Mouse (Mus musculus) right cerebral cortex, adult 18-20 months (tissue): Measurements from ENCODE around the gene Cabp2.
"Not testable (repeated sequence)": the region's sequence is repeated elsewhere in the genome, so short reads cannot be mapped to it uniquely, and the experiment has no call there.

Experiments
- DNase-seq: peaks from one replicate; pipeline ENCODE4 v3.0.0; 2022; ENCODE audit warnings: mixed read lengths

Gene Cabp2

DNA sequence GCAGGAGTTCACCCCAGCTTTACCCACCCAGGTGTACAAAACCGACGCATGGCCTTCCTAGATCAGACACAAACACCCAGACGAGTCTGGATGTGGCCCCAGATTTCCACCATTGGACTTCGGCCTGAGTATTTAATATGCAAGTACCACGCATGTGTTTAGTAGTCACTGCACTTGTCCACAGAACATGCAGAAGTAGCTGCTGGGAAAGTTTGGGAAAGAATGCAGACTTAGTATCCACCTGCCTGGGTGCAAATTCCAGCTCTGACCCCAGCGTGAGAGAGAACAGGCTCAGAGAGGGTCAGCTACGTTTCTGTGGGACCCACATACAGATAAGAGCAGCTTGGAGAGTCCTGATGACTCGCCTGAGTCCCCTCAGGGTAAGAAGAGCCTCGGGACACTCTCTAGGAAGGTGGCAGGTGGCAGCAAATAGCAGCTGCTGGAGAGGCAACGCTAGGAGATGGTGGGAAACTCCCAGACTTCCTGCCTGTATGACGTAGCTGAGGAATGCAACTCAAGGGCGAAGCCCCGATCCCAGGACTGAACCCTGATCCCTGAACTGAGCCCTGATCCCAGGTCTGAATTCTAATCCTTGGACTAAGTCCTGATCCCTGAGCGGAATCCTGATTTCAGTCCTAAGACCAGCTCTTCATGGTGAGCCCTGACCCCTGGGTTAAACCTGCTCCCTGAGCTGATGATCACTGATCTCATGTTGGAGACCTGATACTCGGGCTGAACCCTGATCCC, 25.3 kb upstream of the Cabp2 start:
- no peak for DNase-seq

GRCm38 (mm10) chr19:4056727-4057126, 24.7 kb upstream of the Cabp2 start:
- DNase-seq = no peak

DNA sequence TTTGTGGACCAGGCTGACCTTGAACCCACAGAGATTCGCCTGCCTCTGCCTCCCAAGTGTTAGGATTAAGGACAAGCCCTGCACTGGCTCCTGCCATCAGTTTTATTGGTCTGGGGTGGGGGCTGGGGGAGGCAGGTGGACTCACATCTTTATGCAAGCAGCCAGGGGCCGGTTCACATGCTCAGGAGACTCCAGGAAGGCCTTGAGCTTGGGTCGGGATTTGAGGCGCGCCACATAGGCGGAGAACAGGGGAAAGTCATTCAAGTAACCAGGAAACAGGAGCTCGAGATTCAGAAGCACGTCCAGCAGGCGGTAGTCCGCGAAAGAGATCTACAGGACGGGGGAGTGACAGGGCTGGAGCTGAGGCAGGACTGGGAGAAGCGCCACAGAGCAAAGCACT, 24.0 kb upstream of the Cabp2 start:
- DNase-seq = no peak

GRCm38 (mm10) chr19:4057962-4058361, 23.4 kb upstream of the Cabp2 start:
- no peak for DNase-seq

DNA sequence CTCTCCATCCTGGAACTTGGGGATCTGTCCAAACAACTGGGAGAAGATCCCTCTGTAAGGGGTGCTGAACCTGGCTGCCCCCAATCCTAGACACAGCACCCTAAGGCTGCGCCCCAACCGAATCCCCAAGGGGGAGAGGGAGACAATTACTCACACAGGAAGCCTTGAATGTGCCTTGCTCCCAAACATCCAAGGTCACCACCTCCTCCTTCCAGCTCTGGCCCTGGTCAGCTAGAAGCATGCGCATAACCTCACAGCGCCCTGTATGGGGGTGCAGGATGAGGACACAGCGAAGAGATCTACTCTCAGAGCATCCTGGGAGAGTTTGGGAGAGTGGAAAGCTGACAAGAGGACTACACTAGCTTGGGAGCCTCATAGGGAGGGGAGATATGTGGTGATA, 22.8 kb upstream of the Cabp2 start:
- no peak for DNase-seq

DNA sequence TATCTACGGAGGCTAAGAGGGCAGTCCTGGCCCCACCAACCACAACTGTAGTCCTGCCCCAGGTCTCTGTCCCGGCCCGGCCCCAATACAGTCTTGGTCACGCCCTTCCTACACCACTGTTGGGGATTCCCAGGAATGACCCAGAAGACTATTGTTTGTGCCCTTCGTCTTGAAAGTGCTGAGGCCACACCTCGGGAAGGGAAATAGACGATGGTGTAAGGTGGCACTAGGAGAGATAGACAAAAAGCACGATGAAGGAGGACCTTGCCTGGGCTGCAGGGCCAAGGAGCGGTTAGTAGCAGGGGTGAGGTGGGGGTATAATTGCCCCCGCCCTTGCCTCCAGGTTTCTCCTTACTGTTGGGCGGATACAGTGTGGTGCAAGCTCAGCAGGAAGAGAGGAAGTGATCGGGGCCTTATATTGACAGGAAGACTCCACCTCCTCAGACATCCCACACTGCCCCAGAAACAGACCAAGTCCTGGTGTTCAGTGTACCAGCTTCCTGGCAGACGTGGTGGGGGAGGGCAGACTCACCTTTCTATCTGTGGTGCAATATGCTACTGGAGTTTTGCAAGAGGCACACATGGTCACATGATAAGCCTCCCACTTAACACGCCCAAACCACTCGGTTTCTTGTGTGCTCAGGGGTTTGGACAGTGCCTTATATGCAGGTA, 22.2 kb upstream of the Cabp2 start, which contains the start of gene Gstp3:
TSS of gene Gstp3 (minus strand) at position 501 of the 672 bp plus-strand sequence.
- no peak for DNase-seq

DNA sequence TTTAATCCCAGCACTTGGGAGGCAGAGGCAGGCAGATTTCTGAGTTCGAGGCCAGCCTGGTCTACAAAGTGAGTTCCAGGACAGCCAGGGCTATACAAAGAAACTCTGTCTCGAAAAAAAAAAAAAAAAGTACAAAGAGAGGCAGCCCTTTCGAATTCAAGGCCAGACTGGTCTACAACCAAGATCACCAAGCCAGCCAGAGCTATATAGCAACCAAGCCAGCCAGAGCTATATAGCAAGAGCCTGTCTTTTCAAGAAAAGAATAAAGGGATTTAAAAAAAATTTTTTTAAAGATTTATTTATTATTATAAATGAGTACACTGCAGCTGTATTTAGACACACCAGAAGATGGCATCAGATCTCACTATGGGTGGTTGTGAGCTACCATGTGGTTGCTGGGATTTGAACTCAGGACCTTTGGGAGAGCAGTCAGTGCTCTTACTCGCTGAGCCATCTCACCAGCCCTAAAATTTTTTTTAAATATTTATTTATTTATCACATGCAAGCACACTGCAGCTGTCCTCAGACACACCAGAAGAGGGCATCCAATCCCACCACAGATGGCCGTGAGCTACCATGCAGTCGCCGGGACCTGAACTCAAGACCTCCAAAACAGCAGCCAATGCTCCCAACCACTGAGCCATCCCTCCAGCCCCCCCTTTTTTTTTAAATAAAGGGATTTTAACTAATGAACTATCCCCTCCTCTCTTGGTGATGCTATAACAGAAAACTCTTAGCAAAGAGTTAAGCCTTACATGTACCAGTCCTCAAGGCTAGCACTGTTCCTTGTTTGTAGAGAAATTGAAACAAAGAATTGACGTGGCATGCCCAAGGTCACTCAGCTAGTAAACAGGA, 21.1 kb upstream of the Cabp2 start:
- not testable (repeated sequence) for DNase-seq

GRCm38 (mm10) chr19:4060899-4061465, 20.4 kb upstream of the Cabp2 start:
- DNase-seq = no peak

DNA sequence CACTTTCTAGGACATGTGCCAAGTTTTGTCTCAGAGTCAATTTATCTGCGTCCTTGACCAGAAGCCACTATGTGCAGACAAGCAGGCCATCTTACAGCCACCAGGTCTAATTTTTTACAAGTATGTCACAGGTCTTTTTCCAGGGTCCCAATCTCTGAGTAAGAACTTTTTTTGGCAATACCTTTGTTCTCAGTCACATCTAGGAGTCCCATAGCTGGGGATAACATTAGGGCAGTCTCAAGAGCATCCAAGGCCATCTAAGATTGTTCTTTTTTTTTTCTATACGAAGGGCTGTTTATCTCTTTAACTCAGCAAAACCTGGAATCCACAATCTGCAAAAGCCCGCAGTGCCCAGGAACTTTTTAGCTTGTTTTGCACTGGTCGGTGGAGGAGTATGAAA, 18.0 kb upstream of the Cabp2 start:
- not testable (repeated sequence) for DNase-seq

DNA sequence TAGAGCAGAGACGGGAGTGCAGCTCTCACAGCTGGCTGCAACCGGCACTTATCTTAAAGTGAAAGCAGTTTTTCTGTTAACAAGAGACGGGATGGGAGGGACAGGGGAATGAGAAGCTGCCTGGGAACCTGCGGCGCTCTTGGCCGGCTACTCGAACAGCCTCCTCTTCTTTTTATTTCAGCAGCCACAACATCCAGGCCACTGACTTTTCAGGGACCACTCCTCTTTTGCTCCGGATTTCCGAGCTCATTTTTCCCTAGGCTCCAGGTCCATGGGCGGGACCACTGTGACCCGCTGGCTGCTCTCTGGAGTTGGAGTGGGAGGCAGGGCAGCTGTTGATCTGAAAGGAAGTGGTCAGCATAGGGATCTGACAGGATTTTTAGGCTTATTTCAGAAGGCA, 16.9 kb upstream of the Cabp2 start:
- not testable (repeated sequence) for DNase-seq

GRCm38 (mm10) chr19:4066280-4066679, 15.1 kb upstream of the Cabp2 start:
- DNase-seq = no peak

GRCm38 (mm10) chr19:4066877-4067276, 14.5 kb upstream of the Cabp2 start:
- DNase-seq = no peak

DNA sequence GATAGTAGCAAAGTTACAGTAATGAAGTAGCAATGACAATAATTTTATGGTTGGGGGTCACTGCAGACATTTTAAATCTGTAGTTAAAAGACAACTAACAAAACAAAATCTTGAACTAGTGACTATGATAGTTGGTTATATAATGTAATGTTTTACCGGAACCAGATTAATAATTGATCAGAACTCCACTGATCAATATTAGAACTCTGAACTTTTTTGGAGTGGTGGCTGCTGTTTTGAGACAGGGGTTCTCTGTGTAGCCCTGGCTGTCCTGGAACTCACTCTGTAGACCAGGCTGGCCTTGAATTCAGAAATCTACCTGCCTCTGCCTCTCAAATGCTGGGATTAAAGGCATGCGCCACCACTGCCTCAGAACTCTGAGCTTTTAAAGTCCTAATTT, 13.1 kb upstream of the Cabp2 start:
- not testable (repeated sequence) for DNase-seq

- DNase-seq = no peak
Measured at GRCm38 (mm10) chr19:4068717-4069410, 12.5 kb upstream of the Cabp2 start.

- no peak for DNase-seq
Measured at GRCm38 (mm10) chr19:4070311-4070710, 11.1 kb upstream of the Cabp2 start.

- no peak for DNase-seq
Measured at GRCm38 (mm10) chr19:4070756-4071155, 10.6 kb upstream of the Cabp2 start.

DNA sequence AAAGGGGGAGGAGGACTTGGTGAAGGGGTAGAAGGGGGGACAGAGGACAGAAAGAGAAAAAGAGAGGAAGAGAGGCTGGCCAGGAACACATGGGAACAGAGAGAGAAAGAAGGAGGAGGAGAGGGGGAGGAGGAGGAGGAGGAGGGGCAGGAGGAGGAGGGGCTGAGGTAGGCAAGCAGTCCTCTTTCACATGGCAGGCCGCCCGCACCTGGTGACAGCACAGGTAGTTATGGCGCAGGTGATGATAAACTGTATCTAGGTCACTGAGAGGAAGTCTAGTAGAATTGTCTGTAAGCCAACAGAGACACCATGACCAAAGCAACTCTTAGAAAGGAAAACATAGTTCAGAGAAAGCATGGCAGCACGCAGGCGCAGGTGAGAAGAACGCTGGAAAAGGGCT, 10.0 kb upstream of the Cabp2 start:
- no peak for DNase-seq

DNA sequence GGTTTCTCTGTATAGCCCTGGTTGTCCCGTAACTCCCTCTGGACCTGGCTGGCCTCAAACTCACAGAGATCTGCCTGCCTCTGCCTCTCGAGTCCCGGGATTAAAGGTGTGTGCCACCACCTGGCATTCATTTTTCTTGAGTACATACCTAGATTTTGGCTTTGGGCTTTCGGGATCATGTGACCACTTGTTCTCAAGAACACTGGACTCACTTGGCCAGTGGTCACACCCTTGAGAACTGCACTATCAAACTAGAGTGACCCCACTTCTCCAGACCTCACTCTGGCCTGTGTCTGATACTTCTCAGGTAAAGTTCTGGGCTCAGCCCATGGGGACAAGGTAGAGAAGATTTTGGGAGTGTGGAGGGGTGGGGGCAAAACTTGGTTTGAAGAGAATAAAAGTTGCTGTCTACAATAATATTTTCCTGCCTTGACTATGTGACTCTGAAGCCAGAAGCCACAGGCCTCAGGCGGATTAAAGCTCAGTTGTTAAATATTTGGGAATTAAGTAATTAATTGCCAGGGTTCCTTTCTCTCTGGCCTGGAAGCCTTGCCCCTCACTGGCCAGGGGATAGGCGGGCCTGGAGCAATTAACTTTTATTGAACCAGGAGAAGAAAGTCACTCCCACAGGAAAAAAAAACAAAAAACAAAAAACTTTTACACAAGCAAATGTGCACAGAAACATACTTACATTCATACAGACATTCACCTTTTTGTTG, 8.5 kb upstream of the Cabp2 start:
- DNase-seq = no peak

GRCm38 (mm10) chr19:4075531-4075930, 5.8 kb upstream of the Cabp2 start:
- DNase-seq = no peak

DNA sequence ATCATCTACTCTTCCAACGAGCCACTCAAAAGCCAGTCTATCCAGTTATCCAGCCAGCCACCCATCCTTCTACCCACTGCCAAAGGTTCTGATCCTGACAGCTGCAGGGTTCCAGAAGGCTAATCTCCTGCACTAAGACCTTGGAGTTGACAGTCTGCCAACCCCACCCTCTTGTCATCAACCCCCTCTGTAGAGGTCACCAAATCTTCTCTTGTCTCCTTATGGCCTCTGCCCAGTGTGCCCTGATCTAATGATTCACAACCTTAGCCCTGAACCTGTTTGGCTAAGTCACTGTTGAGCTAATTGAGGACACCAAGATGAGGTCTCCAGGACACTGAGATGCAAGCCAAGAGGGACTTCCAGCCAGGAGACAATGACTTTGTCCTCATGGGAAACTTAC, 1.8 kb upstream of the Cabp2 start:
- no peak for DNase-seq

DNA sequence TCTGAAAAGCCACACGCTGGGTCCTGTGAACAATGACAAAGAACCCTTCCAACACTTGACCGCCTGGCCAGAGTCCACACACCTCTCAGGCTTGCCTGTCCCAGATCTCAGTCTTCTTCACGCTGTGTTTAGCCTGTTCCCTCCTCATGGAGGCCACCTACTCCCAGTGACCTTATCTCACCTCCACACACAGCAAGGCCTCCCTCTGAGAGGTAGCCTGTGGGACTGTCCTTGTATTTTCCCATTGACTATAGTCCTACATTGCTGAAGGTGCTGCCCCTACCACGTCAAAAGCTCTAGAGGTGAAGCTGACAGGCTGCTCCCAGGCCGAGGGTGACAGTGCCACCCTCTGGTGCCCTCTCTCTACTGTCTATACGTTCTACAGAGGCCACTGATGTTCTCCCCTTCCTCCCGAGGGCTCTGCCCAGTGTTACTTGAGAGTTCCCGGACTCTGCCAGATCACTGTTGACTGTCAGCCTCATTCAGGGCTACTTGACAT, 818 bp upstream of the Cabp2 start:
- DNase-seq = no peak
